Comparison of ENCODE assay signal across 8 mouse cellular contexts in genomic region chr5:108628891-108629633, GRCm38 (mm10). TPM values are rescaled to one million over a fixed set of nuclear protein-coding genes. Genes with fewer than 3 reads are reported as not detected.
A peak's percentile ranks its signal among the peaks of the same experiment; 100 is the strongest.
DNase-seq lines count a peak whose midpoint lies in the region; ATAC-seq and TF ChIP-seq lines count a peak whose summit lies in the region.

No protein-coding gene starts in this region.

- H3K4me2 ChIP-seq in heart, embryonic 15.5 days: peak overlapping the region; percentile 75
- H3K4me2 ChIP-seq in CH12.LX (ENCODE audit: insufficient read depth, low read depth, poor library complexity, severe bottlenecking): peak overlapping the region; percentile 33; the same call in 1 of the 2 replicates
- H3K4me2 ChIP-seq in embryonic facial prominence, embryonic 15.5 days (replicated peaks): peak overlapping the region; percentile 79
- H3K4me2 ChIP-seq in neural tube, embryonic 13.5 days: peak overlapping the region; percentile 96

- no peaks in the 10 kb centered on the region for H3K27me3 ChIP-seq in heart, embryonic 15.5 days
- H3K27me3 ChIP-seq in CH12.LX (replicated peaks): no peaks in the 10 kb centered on the region
- no peaks in the 10 kb centered on the region for H3K27me3 ChIP-seq in embryonic facial prominence, embryonic 15.5 days
- no peaks in the 10 kb centered on the region for H3K27me3 ChIP-seq in limb, embryonic 10.5 days (ENCODE audit: low read depth, poor library complexity, severe bottlenecking)
- no peaks in the 10 kb centered on the region for H3K27me3 ChIP-seq in neural tube, embryonic 13.5 days

- peaks cover 7% of the 10 kb centered on the region for H3K36me3 ChIP-seq in heart, embryonic 15.5 days
- peaks cover 7 to 19% of the 10 kb centered on the region in 2 experiments for H3K36me3 ChIP-seq in CH12.LX (replicated peaks in 1 of 2; ENCODE audit: control insufficient read depth in 1 of 2, insufficient read depth in 1 of 2, low read length in 1 of 2)
- peaks cover 7% of the 10 kb centered on the region for H3K36me3 ChIP-seq in embryonic facial prominence, embryonic 15.5 days
- H3K36me3 ChIP-seq in limb, embryonic 10.5 days: peaks cover 7% of the 10 kb centered on the region
- H3K36me3 ChIP-seq in neural tube, embryonic 13.5 days: peaks cover 6% of the 10 kb centered on the region

- H3K27ac ChIP-seq in heart, embryonic 15.5 days: peak overlapping the region; percentile 89
- H3K27ac ChIP-seq in CH12.LX (ENCODE audit: insufficient read depth, low read depth): peak overlapping the region; percentile 32
- H3K27ac ChIP-seq in embryonic facial prominence, embryonic 15.5 days (replicated peaks): peak overlapping the region; percentile 89
- peak overlapping the region; percentile 93 for H3K27ac ChIP-seq in limb, embryonic 10.5 days
- H3K27ac ChIP-seq in neural tube, embryonic 13.5 days (replicated peaks): peak overlapping the region; percentile 93

- dilution Hi-C loops in CH12.LX (cut with MboI; ENCODE audit: extremely low pct_ligation_motif_present, extremely low pct_unique_long_range_greater_than_20kb, low sequenced_read_pairs): no loop called here

- H3K79me2 ChIP-seq in CH12.LX (replicated peaks; ENCODE audit: control insufficient read depth, extremely low read depth, insufficient read depth, poor library complexity, severe bottlenecking): peaks cover 39% of the 10 kb centered on the region

- under 1% methylated on average over 32 of the region's 32 CpGs for WGBS in heart, embryonic 15.5 days
- 2% methylated on average over 31 of the region's 32 CpGs for WGBS in embryonic facial prominence, embryonic 15.5 days
- WGBS in limb, embryonic 10.5 days: 3% methylated on average over 32 of the region's 32 CpGs
- 1% methylated on average over 32 of the region's 32 CpGs for WGBS in neural tube, embryonic 13.5 days

- TF ChIP-seq CTCF in CH12.LX (conservative IDR thresholded peaks at IDR 0.05 in 1 of 2, IDR thresholded peaks at IDR 0.05 in 1 of 2; ENCODE audit: low read depth in 2 of 2, low read length in 2 of 2): no peak

- peak overlapping the region; percentile 71 for H3K4me3 ChIP-seq in heart, embryonic 15.5 days
- H3K4me3 ChIP-seq in CH12.LX (replicated peaks in 1 of 3; ENCODE audit: low read depth in 2 of 3, low read length in 2 of 3, poor library complexity in 1 of 3): peak overlapping the region; percentile 85 to 98 (median 94)
- peak overlapping the region; percentile 90 for H3K4me3 ChIP-seq in embryonic facial prominence, embryonic 15.5 days (replicated peaks)
- peak overlapping the region; percentile 96 for H3K4me3 ChIP-seq in limb, embryonic 10.5 days
- H3K4me3 ChIP-seq in neural tube, embryonic 13.5 days: peak overlapping the region; percentile 71

- DNase-seq in heart, postnatal 14 days: no peak
- peak; percentile 38 for DNase-seq in CH12.LX (ENCODE audit: extremely low read depth)
- no peak for DNase-seq in limb, embryonic 10.5 days (ENCODE audit: low spot score)
- no peak for DNase-seq in left cerebral cortex, postnatal 14 days (ENCODE audit: low spot score in 2 of 2)
- DNase-seq in cerebellum, adult 9-10 months: no peak

- in situ Hi-C loops in CH12.LX (cut with MboI; ENCODE audit: low pct_ligation_motif_present, low pct_unique_long_range_greater_than_20kb, low sequenced_read_pairs): no loop called here

- ATAC-seq in heart, embryonic 15.5 days (replicated peaks; ENCODE audit: insufficient number of reproducible peaks, insufficient read depth, low FRiP score, low read depth): peak; percentile 81
- ATAC-seq in embryonic facial prominence, embryonic 15.5 days (ENCODE audit: insufficient number of reproducible peaks, low FRiP score, low TSS enrichment, low read depth): peak; percentile 84
- peak; percentile 90 for ATAC-seq in neural tube, embryonic 13.5 days (ENCODE audit: low read depth)

- no peaks in the 10 kb centered on the region for H3K9me3 ChIP-seq in heart, embryonic 15.5 days (replicated peaks)
- no peaks in the 10 kb centered on the region for H3K9me3 ChIP-seq in CH12.LX (replicated peaks; ENCODE audit: low read length)
- H3K9me3 ChIP-seq in embryonic facial prominence, embryonic 15.5 days (replicated peaks): no peaks in the 10 kb centered on the region
- no peaks in the 10 kb centered on the region for H3K9me3 ChIP-seq in limb, embryonic 10.5 days (replicated peaks)
- no peaks in the 10 kb centered on the region for H3K9me3 ChIP-seq in neural tube, embryonic 13.5 days

- peaks cover 25% of the 10 kb centered on the region for H3K4me1 ChIP-seq in heart, embryonic 15.5 days (replicated peaks)
- peaks cover 10 to 33% of the 10 kb centered on the region in 2 experiments; a peak in 3 of 4 replicates for H3K4me1 ChIP-seq in CH12.LX (ENCODE audit: control insufficient read depth in 1 of 2, insufficient read depth in 2 of 2)
- peaks cover 23% of the 10 kb centered on the region for H3K4me1 ChIP-seq in embryonic facial prominence, embryonic 15.5 days
- H3K4me1 ChIP-seq in limb, embryonic 10.5 days: peaks cover 18% of the 10 kb centered on the region
- H3K4me1 ChIP-seq in neural tube, embryonic 13.5 days (replicated peaks): peaks cover 32% of the 10 kb centered on the region

- intact Hi-C loops in heart, postnatal 14 days (cut with DNase I): loop anchor here (2.0 kb wide), 1 partner anchor 40 kb away; the partner anchor contains the start of gene Dgkq
- intact Hi-C loops in left cerebral cortex, postnatal 14 days (cut with DNase I): no loop called here

- TF ChIP-seq POLR2A in CH12.LX (IDR thresholded peaks at IDR 0.05; ENCODE audit: low read depth, low read length): no peak

- H3K9ac ChIP-seq in heart, embryonic 15.5 days: peak overlapping the region; percentile 90
- H3K9ac ChIP-seq in CH12.LX (ENCODE audit: insufficient read depth, low read depth): peak overlapping the region; percentile 92
- peak overlapping the region; percentile 91 for H3K9ac ChIP-seq in embryonic facial prominence, embryonic 15.5 days
- peak overlapping the region; percentile 93 for H3K9ac ChIP-seq in neural tube, embryonic 13.5 days

- no peak for TF ChIP-seq RAD21 in CH12.LX (IDR thresholded peaks at IDR 0.05; ENCODE audit: low read depth, low read length)

- TF ChIP-seq EP300 in CH12.LX (IDR thresholded peaks at IDR 0.05; ENCODE audit: low read length): no peak

RNA-seq across cellular contexts. Expression of gene Gak, which starts 0.5 kb away (rescaled TPM):
- polyA plus RNA-seq in heart, embryonic 15.5 days (2015; fragmentation: Nextera tagmentation; extraction: Ambion mirVana): 23.6 and 35.4 TPM in 2 replicates
- 10 to 100 TPM; 27.5 to 31.3 TPM for total RNA-seq in heart, postnatal 14 days (2021)
- total RNA-seq in CH12.LX (2012; rRNA removed) (61.6 and 67.3 TPM in 2 replicates), CH12.LX (2014; rRNA removed) (49.9 and 50.7 TPM in 2 replicates)
- polyA plus RNA-seq in CH12.LX (2012; ENCODE audit: insufficient read length, low read depth): 59.0 and 65.2 TPM in 2 replicates
- 47.9 and 56.4 TPM in 2 replicates for polyA plus RNA-seq in embryonic facial prominence, embryonic 15.5 days (2015; fragmentation: Nextera tagmentation; extraction: Ambion mirVana)
- 56.1 and 62.0 TPM in 2 replicates for polyA plus RNA-seq in limb, embryonic 10.5 days (2016; fragmentation: Nextera tagmentation; extraction: Ambion mirVana)
- polyA plus RNA-seq in neural tube, embryonic 13.5 days (2015; fragmentation: Nextera tagmentation; extraction: Ambion mirVana): 51.0 and 53.8 TPM in 2 replicates
- total RNA-seq in left cerebral cortex, postnatal 14 days (2021): 10 to 100 TPM; 87.3 to 90.5 TPM

RNA-seq across cellular contexts. Expression of gene Tmem175, which starts 0.5 kb away (rescaled TPM):
- polyA plus RNA-seq in heart, embryonic 15.5 days (2015; fragmentation: Nextera tagmentation; extraction: Ambion mirVana): 14.1 and 18.9 TPM in 2 replicates
- 10 to 100 TPM; 10.0 to 10.2 TPM for total RNA-seq in heart, postnatal 14 days (2021)
- total RNA-seq in CH12.LX (2012; rRNA removed): 15.5 and 20.3 TPM in 2 replicates
- 18.3 and 25.4 TPM in 2 replicates for total RNA-seq in CH12.LX (2014; rRNA removed)
- 20.0 and 21.4 TPM in 2 replicates for polyA plus RNA-seq in CH12.LX (2012; ENCODE audit: insufficient read length, low read depth)
- polyA plus RNA-seq in embryonic facial prominence, embryonic 15.5 days (2015; fragmentation: Nextera tagmentation; extraction: Ambion mirVana): 27.4 and 29.4 TPM in 2 replicates
- 12.3 and 15.7 TPM in 2 replicates for polyA plus RNA-seq in limb, embryonic 10.5 days (2016; fragmentation: Nextera tagmentation; extraction: Ambion mirVana)
- 20.4 and 21.0 TPM in 2 replicates for polyA plus RNA-seq in neural tube, embryonic 13.5 days (2015; fragmentation: Nextera tagmentation; extraction: Ambion mirVana)
- 10 to 100 TPM; 38.3 to 44.2 TPM for total RNA-seq in left cerebral cortex, postnatal 14 days (2021)

RNA-seq across cellular contexts. Expression of gene Idua, which starts 31.1 kb away (rescaled TPM):
- 13.9 and 15.2 TPM in 2 replicates for polyA plus RNA-seq in heart, embryonic 15.5 days (2015; fragmentation: Nextera tagmentation; extraction: Ambion mirVana)
- 10 to 100 TPM; 16.7 to 16.9 TPM for total RNA-seq in heart, postnatal 14 days (2021)
- total RNA-seq in CH12.LX (2012; rRNA removed) (4.0 and 5.8 TPM in 2 replicates), CH12.LX (2014; rRNA removed) (2.1 and 2.3 TPM in 2 replicates)
- polyA plus RNA-seq in CH12.LX (2012; ENCODE audit: insufficient read length, low read depth): 10.6 and 10.8 TPM in 2 replicates
- 17.3 and 18.1 TPM in 2 replicates for polyA plus RNA-seq in embryonic facial prominence, embryonic 15.5 days (2015; fragmentation: Nextera tagmentation; extraction: Ambion mirVana)
- 9.6 and 11.8 TPM in 2 replicates for polyA plus RNA-seq in limb, embryonic 10.5 days (2016; fragmentation: Nextera tagmentation; extraction: Ambion mirVana)
- polyA plus RNA-seq in neural tube, embryonic 13.5 days (2015; fragmentation: Nextera tagmentation; extraction: Ambion mirVana): 8.3 and 9.2 TPM in 2 replicates
- 1 to 10 TPM; 9.6 TPM for total RNA-seq in left cerebral cortex, postnatal 14 days (2021)

RNA-seq across cellular contexts. Expression of gene Dgkq, which starts 40.4 kb away (rescaled TPM):
- polyA plus RNA-seq in heart, embryonic 15.5 days (2015; fragmentation: Nextera tagmentation; extraction: Ambion mirVana): 6.7 and 7.4 TPM in 2 replicates
- total RNA-seq in heart, postnatal 14 days (2021): 10 to 100 TPM; 12.5 to 12.8 TPM
- total RNA-seq in CH12.LX (2012; rRNA removed) (8.5 and 9.1 TPM in 2 replicates), CH12.LX (2014; rRNA removed) (3.7 and 5.5 TPM in 2 replicates)
- polyA plus RNA-seq in CH12.LX (2012; ENCODE audit: insufficient read length, low read depth): 4.4 and 5.0 TPM in 2 replicates
- polyA plus RNA-seq in embryonic facial prominence, embryonic 15.5 days (2015; fragmentation: Nextera tagmentation; extraction: Ambion mirVana): 14.6 and 17.4 TPM in 2 replicates
- 10.6 and 13.4 TPM in 2 replicates for polyA plus RNA-seq in limb, embryonic 10.5 days (2016; fragmentation: Nextera tagmentation; extraction: Ambion mirVana)
- 19.5 and 20.6 TPM in 2 replicates for polyA plus RNA-seq in neural tube, embryonic 13.5 days (2015; fragmentation: Nextera tagmentation; extraction: Ambion mirVana)
- 10 to 100 TPM; 51.4 to 53.5 TPM for total RNA-seq in left cerebral cortex, postnatal 14 days (2021)

RNA-seq across cellular contexts. Expression of gene Slc26a1, which starts 46.3 kb away (rescaled TPM):
- polyA plus RNA-seq in heart, embryonic 15.5 days (2015; fragmentation: Nextera tagmentation; extraction: Ambion mirVana): 0.29 and 0.71 TPM in 2 replicates
- total RNA-seq in heart, postnatal 14 days (2021): not detected
- 0.08 TPM in 2 replicates for total RNA-seq in CH12.LX (2012; rRNA removed)
- not detected in 2 replicates for total RNA-seq in CH12.LX (2014; rRNA removed)
- 0.07 and 0.11 TPM in 2 replicates for polyA plus RNA-seq in CH12.LX (2012; ENCODE audit: insufficient read length, low read depth)
- polyA plus RNA-seq in embryonic facial prominence, embryonic 15.5 days (2015; fragmentation: Nextera tagmentation; extraction: Ambion mirVana): 0.93 and 0.96 TPM in 2 replicates
- 0.43 and 0.61 TPM in 2 replicates for polyA plus RNA-seq in limb, embryonic 10.5 days (2016; fragmentation: Nextera tagmentation; extraction: Ambion mirVana)
- polyA plus RNA-seq in neural tube, embryonic 13.5 days (2015; fragmentation: Nextera tagmentation; extraction: Ambion mirVana): 1.7 and 2.2 TPM in 2 replicates
- total RNA-seq in left cerebral cortex, postnatal 14 days (2021): 1 to 10 TPM; 1.3 to 2.6 TPM

Comparison
In these comparisons a context has a peak if more than half of its experiments do, and no peak if none do; other contexts are left out.
1. H3K27ac ChIP-seq: peak in every context shown above with its lines; median percentile 93 in limb, embryonic 10.5 days; 93 in neural tube, embryonic 13.5 days; 89 in heart, embryonic 15.5 days; 89 in embryonic facial prominence, embryonic 15.5 days; 32 in CH12.LX.
2. H3K4me2 ChIP-seq: peak in every context shown above with its lines; median percentile 96 in neural tube, embryonic 13.5 days; 79 in embryonic facial prominence, embryonic 15.5 days; 75 in heart, embryonic 15.5 days; 33 in CH12.LX.